Mouse (Mus musculus) left cerebral cortex, postnatal 10 days (tissue): ENCODE results near the gene Hmgb2. TPM values are rescaled to one million over a fixed set of nuclear protein-coding genes. Genes with fewer than 3 reads are reported as not detected.
"Not testable (repeated sequence)": the region's sequence is repeated elsewhere in the genome, so short reads cannot be mapped to it uniquely, and the experiment has no call there.

Source experiments
- DNase-seq, 2 experiments: peaks; one replicate each; pipeline ENCODE4 v3.0.0; 2021 to 2022; ENCODE audit warnings: low spot score in 2 of 2, mixed read lengths in 1 of 2; ENCODE audit errors: extremely low spot score in 1 of 2
- intact Hi-C: fragments of 180-260 bp; cut with DNase I; formaldehyde crosslinking; loops from one replicate; pipeline ENCODE4 v1.15.1; 2025
- total RNA-seq, 2 experiments: library from RNA; stranded (reverse); gene quantifications; 2 replicates each; pipeline ENCODE4 v1.2.3; 2021

The Hmgb2 gene
- total RNA-seq, 2 experiments from 2014 or later: 13.1 to 15.5 TPM

DNA sequence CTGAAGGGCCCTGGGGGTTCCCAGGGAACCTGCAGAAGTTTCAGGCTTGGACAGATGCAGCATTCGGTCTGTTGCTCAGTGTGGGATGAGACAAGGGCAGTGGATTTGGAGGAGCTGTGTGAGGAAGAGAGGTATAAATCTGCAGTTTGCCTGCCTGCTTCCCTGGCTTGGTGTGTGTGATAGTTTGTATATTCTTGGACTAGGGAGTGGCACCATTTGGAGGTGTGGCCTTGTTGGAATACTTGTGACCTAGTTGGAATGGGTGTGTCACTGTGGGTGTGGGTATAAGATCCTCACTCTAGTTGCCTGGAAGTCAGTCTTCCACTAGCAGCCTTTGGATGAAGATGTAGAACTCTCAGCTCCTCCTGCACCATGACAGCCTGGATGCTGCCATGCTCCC is 6.2 kb upstream of the Hmgb2 start:
- intact Hi-C loops, DNase-seq: not testable (repeated sequence)

DNA sequence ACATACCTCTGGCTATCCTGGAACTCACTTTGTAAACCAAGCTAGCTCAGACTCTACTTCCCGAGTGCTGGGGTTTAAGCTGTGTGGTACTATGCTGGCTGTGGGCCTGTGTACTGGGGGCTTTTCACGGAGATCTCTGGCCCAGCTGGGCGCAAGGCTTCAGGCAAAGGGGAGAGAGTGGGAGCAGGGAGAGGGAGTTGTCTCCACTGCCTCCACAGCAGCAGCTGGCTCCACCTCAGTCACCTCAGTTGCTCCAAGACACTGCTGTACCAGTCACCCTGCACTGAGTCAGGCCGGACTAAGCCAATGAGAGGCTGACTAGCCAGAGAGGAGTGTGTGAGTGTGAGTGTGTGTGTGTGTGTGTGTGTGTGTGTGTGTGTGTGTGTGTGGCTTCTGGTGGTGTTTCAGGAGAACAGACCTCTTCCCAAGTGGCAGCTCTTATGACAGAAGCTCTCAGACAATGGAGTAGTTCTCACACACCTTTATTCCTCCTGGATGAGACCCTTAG is 4.1 kb upstream of the Hmgb2 start:
- intact Hi-C loops: no loop called here
- DNase-seq: no peak

DNA sequence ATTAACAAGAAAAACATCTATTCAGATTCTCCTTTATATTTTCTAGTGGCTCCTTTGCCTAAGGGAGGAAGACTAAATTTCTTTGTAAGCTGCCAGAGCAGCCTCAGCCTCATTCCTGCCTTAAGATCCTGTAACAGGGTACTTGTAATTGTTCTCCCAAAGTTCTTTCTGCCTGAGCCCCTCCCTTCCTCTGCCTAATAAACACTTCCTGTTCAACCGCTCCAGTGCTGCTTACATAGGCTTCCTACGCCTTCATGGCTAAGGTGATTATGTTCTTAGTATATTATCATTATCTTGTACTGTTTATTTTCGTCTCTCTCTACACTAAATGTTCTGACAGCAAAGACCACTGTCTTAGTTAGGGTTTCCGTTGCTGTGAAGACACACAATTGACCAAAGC is 3.0 kb upstream of the Hmgb2 start:
- intact Hi-C loops: no loop called here
- no peak for DNase-seq

DNA sequence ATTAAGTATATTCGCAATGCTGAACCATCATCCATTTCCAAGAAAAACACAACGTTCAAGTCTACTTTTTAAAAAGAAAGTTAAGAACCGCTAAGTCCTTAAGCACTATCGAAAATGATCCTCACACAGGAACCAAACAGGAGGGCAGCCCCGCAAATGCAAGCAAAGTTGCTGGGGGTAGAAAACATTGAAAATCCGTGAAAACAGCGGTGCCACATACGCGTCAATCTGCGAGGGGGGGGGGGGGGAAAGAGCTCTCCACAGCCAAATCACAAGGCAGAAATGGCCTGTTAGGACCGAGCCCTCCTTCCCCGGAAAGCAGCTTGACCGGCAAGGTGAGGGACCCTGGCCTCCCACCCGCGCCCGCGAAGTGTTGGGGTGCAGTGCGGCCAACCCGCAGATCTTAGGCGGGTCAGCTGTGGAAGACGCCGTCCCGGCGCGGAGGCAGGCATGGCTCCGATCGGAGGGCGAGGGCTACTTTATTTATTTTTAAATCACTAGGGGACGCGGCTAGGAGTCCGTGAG is 854 bp upstream of the Hmgb2 start:
- no peak for DNase-seq
- intact Hi-C loops: no loop called here

DNA sequence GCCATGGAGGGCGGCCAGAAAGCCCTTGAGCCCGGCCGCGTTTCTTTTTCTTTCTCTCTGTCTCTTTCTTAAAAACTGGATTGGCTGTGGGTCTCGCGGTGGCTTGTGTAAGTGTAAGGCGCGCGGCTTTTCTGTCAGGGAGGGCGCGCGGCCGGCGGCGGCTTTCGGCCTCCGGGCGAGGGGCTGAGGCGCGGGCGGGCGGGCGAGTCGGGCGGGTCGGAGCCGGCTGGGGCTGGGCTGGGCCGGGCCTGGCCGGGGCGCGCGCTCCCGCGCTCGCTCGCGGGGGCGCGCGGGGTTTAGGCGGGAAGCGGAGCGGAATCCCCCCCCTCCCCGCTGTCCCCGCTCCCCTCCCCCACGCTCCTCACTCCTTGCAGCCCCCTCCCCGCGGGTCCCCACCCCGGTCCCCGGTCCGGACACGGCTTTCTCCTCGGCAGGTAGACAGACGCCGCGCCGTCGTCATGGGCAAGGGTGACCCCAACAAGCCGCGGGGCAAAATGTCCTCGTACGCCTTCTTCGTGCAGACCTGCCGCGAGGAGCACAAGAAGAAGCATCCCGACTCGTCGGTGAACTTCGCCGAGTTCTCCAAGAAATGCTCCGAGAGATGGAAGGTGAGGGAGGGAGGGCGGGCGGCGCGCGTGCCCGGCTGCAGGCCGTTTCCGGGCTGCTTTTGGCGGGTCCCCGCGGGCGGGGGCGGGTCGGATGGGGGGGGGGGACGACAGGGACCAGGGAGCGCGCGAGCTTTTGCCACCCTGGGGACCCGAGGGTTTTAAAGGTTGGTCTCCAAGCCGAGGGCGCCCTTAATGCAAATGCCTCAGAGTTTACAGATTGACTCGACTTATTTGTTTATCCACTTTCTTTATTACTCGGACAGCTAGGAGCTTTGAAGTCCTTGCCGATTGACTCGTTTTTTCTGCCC is 692 bp downstream of the Hmgb2 start:
- intact Hi-C loops: no loop called here
- DNase-seq: peak in 1 of 2 experiments; percentile 64

DNA sequence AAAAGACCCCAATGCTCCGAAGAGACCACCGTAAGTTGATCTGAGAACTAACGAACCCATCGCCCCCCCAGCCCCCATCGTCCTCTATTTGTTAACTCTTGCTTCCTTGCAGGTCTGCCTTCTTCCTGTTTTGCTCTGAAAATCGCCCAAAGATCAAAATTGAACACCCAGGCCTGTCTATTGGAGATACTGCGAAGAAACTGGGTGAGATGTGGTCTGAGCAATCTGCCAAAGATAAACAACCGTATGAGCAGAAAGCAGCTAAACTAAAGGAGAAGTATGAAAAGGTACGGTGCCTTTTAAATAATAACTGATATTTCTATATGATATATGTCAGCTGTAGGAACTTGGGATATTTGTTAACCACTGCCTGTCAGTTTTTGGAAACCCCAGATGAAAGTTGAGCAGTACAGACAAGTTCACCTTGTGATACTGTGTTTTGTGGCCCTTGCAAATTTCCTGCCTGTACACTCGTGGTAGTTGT is 1.5 kb downstream of the Hmgb2 start:
- DNase-seq, intact Hi-C loops: not testable (repeated sequence)

DNA sequence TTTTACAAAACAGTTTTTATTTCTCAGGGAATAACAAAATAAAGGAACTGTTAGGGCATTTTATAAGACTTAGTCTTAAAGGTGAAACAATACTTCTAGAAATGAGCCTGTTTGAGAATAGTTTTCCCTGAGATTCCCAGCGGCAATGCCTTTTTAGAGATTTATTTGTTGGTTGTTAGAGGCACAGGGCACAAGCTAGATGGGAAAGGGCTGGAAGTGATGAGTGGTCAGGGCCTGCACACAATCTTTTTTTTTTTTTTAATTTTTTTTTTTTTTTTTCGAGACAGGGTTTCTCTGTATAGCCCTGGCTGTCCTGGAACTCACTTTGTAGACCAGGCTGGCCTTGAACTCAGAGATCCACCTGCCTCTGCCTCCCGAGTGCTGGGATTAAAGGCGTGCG is 5.0 kb downstream of the Hmgb2 start:
- intact Hi-C loops: not testable (repeated sequence)

DNA sequence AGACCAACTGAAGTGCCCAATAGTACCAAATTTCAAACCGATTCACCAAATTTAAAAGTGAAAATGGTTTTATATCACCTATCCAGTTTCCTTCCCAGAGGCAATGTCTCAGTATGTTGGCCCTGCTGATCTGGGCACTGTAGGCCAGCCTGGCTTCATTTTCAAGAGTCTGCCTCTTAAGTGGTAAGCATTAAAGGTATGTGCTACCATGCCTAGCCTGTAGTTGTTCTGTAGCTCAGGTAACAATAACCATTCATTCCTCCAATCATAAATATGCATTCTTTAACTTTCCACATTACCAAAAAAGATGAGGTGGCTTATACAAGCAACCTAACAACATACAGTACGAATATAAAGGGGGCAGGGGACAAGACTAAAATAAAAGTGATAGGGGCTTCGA is 6.0 kb downstream of the Hmgb2 start:
- intact Hi-C loops: no loop called here

More for the DNA sequence above, 5.0 kb downstream of the Hmgb2 start:
- DNase-seq: not testable (repeated sequence)

DNA sequence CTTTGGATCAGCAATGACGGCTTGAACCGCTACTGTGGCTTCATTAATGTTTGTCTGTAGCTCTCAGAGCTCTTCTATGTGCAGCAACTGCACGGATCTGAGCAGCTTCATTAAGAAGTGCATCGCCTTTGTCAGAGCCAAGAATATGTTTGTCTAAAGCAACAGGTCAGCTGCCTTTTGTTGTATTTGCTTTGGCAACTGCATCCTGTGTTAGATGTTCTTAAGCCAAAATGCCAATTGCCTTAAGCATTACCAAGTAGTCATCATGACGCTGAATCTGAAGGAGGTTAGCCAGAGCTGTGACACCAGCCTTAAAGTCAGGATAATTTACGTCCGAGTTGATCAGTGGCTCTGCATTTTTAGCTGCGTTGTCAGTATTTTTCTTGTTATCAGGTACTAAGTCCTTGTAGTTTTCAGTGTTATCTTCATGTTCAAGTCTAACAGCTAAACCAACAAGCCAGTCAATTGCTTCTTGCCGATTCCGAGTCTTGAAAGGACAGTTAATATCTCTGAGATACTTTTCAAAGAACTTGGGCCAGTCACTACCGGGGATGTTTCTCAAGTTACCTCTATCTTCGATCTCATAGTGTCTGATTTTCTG is 8.6 kb downstream of the Hmgb2 start:
- intact Hi-C loops: no loop called here
- no peak for DNase-seq

More for the DNA sequence above, 6.0 kb downstream of the Hmgb2 start:
- DNase-seq: no peak

DNA sequence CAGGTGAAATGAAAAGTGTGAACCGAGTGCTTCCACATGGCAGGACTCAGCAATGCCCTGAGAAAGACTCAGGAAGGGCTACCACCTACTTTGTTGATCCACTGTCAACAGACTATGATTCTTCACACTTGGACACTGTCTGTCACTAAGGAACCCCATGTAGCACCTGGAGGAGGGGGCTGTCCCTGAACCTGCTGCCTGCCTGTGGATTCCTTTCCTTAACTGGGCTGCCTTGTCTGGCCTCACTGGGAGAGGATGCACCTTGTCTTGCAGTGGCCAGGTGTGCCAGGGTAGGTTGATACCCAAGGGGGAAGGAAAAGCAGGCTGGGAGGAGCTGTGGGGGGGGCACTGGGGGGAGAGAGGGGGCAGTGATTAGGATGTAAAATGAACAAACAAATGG is 16.3 kb downstream of the Hmgb2 start:
- no peak for DNase-seq
- intact Hi-C loops: no loop called here

DNA sequence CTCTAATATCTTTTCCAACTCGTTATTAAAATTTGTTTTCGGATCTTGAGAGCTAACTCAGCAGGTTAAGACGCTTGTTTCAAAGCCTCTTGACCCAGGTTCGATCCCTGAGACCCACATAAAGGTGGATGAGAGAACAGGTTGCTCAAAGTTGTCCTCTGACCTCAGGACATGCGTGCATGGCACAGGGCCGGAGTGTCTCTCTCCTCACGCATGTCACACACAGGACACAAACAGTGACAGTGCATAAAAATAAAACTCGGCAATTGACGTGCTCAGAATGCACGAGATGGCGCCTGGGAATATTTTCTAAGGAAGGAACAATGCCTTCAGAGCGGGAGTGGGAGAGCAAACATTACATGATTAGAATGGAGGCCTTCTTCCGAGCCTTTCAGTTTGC is 18.5 kb downstream of the Hmgb2 start:
- no peak for DNase-seq
- intact Hi-C loops: loop anchor here (5.0 to 10.0 kb wide), 2 partner anchors 43 to 175 kb away; partner anchors contain the start of gene Sap30

DNA sequence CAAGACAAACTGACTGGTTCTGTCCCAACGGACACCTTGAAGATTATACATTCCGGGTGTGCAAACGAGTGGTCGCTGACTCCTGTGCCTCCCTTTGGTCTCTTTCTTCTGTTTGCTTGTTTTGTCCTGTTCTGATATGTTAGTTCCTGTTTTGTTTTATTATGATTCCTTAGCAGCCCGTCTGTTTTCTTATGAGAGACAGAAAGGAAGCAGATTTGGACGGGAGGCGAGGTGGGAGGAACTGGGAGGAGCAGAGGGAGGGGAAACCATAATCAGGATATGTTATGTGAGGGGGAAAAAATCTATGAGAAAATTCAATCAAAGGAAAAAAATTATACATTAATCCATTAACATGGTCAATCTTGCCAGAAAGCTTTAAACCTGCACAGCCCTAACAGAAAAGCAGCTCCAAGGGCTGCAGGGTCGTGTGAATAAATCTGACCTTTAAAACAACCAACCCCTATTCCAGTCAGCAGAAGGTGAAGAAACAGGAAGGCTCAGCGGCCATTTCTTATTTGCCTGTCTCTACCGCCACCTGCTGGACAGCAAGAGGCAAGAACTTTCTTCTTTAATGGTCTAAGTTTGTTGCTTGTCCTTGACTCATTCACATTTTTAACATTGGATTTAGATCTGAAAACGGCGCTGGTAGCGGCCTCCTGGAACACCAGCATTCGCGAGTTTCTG is 19.1 kb downstream of the Hmgb2 start:
- intact Hi-C loops: loop anchor here (1.0 to 10.0 kb wide), 3 partner anchors 44 to 176 kb away; partner anchors contain the start of gene Sap30
- DNase-seq: peak; percentile 77 to 83

DNA sequence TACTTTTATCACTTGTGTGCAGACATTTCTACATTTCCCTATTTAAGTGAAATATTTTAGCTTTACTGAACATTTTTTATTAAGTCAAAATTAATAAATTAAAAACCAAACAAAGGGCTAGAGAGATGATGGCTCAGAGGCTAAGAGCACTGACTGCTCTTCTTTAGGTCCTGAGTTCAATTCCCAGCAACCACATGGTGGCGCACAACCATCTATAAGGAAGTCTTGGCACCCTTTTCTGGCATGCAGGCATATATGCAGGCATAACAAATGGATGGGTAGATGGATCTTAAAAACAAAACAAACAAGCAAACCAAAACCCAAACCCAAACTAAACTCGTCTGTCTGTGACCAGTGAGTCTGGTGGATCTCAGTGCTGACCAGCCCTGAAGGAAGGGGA is 20.5 kb downstream of the Hmgb2 start:
- intact Hi-C loops: loop anchor here (5.0 to 10.0 kb wide), 2 partner anchors 45 to 177 kb away; partner anchors contain the start of gene Sap30
- DNase-seq: no peak

DNA sequence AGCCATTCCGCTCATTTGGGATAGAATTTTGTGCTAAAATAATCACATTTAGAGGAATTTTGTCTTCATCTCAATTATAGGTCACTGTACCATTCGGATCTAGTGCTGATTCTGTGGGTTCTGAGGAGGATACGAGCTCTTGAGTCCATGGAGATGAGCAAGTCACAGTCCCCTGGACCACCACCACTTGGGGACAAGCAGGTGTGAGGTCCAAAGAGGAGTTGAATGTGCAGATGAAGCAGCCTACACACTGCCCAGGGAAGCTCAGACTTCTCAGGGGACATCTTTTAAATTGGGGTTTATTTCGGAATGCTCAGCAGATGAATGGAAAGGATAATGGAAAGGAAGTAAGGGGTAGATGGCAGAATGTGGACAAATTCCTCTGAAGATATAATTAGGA is 21.4 kb downstream of the Hmgb2 start:
- DNase-seq: no peak
- intact Hi-C loops: loop anchor here (5.0 to 10.0 kb wide), 2 partner anchors 46 to 178 kb away; partner anchors contain the start of gene Sap30

DNA sequence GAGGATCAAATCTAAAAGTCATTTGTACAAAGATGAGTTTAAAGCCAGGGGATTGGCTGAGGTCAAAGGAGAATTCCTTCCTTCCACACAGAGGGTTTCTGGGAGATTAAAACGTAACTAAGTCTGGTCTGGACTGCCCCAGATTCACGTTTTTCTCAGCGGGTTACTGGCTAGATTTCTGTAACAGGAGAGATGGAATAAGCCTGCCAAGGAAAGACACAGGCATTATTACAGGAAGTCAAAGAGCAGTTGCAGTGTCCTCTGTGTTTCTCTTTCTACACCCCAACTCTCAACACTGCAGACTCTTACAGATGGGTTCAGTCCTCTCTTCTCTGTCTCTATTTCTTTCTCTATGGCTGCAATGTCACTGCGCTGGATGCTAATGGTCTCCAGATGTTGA is 22.8 kb downstream of the Hmgb2 start:
- no peak for DNase-seq
- intact Hi-C loops: loop anchor here (5.0 to 10.0 kb wide), 2 partner anchors 47 to 180 kb away; partner anchors contain the start of gene Sap30

DNA sequence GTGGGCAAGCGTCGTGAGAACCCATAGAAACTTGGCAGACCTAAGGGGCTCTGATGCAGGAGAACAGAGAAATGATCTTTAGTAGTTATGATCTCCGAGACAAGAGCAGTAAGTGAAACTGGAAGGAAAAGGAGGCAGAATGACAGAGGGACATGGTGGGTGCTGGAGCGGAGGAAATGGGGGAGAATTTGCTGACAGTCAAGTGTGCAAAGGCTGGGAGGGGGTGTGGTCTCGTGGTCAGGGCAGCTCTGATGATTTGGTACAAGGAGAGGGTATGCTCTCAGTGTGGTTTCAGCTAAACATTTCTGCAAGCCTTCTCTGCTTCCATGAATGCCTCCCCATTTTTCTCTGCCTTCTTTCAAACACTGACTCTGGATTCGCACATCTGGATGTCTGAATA is 24.5 kb downstream of the Hmgb2 start:
- intact Hi-C loops: loop anchor here (10.0 kb wide), 1 partner anchor 181 kb away; no protein-coding TSS in a partner anchor
- no peak for DNase-seq

DNA sequence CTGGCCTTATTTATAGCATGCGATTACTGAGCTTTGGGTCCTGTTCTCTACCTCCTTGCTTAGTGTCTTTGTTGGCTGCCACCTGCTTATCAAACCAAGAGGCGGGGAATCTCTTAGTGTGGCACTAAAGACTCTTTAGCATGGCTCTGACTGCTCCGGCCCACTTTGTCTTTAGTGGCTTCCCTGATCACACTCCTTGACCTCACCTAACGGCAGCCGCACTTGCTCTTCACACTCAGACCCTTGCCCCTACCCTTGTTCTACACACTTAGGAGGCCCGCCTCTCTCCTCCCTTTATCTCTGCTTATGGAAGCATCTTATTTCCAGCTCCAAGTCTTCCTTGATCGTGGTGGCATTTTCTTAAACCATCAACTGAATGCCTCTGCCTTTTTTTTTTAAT is 26.9 kb downstream of the Hmgb2 start:
- DNase-seq: no peak

DNA sequence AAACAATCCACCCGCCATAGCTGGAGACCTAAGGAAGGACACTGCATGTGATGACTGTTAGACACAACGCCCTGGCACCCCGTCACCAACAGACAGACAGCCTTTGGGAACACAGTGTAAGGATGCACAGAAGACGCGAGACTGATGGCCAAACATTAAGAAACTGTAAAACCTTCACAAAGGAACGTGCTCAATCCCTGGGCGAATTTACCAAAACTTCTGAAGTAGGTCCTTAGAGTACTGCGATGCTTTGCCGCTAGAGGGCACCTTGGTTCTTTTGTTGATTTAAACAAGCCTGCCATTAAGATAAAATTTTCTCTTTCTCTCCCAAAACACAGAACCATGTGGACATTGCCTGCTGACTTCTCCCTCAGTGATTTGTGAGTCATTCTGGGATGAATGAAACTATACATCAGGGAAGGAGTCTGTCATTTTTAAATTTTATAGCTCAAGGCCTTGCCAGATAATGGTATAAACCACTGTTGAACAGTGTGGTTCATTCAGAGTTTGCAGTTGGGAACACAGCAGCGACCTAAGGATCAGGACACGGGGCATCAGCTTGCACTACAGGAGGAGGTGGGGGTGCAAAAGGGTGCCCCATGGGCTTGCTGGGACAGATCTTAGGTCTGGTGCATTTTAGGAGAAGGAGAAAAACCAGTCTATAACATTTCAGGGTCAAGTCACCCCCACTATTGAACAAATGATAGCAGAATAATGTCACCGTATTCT is 28.6 kb downstream of the Hmgb2 start:
- peak; percentile 58 to 78 for DNase-seq
- intact Hi-C loops: loop anchor here (2.0 to 5.0 kb wide), 2 partner anchors 112 to 261 kb away; partner anchors contain the start of gene Galnt7

More for the DNA sequence above, 26.9 kb downstream of the Hmgb2 start:
- intact Hi-C loops: loop anchor here (10.0 kb wide), 1 partner anchor 184 kb away; no protein-coding TSS in a partner anchor
